In genomic region chr10:60373937-60374578, GRCm38 (mm10) we compare ENCODE assay signal across 8 mouse cellular contexts. TPM values are rescaled to one million over a fixed set of nuclear protein-coding genes. Genes with fewer than 3 reads are reported as not detected.
DNase-seq lines count a peak whose midpoint lies in the region; ATAC-seq lines count a peak whose summit lies in the region.

No protein-coding gene starts in this region.

- no peaks in the 10 kb centered on the region for H3K9me3 ChIP-seq in embryonic facial prominence, embryonic 12.5 days

- peak; percentile 24 for DNase-seq in gastrocnemius, adult 18-20 months (ENCODE audit: low spot score)
- DNase-seq in gastrocnemius, postnatal 4 days (ENCODE audit: low spot score in 2 of 2), result no peak
- peak; percentile 50 to 63 for DNase-seq in kidney, adult 8-10 months
- peak; percentile 78 for DNase-seq in lung, postnatal 36 days
- DNase-seq in thymus, postnatal 0 days (ENCODE audit: low spot score), result no peak
- no peak for DNase-seq in thymus, postnatal 36 days
- no peak for DNase-seq in left cerebral cortex, adult 11 months (ENCODE audit: low spot score)

- no peak overlapping the region for H3K4me2 ChIP-seq in embryonic facial prominence, embryonic 12.5 days (replicated peaks)

- 31% methylated on average over 8 of the region's 8 CpGs for WGBS in embryonic facial prominence, embryonic 12.5 days

- no peak for ATAC-seq in embryonic facial prominence, embryonic 12.5 days (ENCODE audit: insufficient number of reproducible peaks, insufficient read depth, low FRiP score, low TSS enrichment)

- no peak overlapping the region for H3K9ac ChIP-seq in embryonic facial prominence, embryonic 12.5 days

- 0 out of 2 replicates have a peak overlapping the region, but pooled peaks have one; percentile 14 for H3K27ac ChIP-seq in embryonic facial prominence, embryonic 12.5 days

- no peaks in the 10 kb centered on the region for H3K27me3 ChIP-seq in embryonic facial prominence, embryonic 12.5 days

- H3K4me3 ChIP-seq in embryonic facial prominence, embryonic 12.5 days, result no peak overlapping the region

- no peaks in the 10 kb centered on the region for H3K36me3 ChIP-seq in embryonic facial prominence, embryonic 12.5 days

- peaks cover 13% of the 10 kb centered on the region for H3K4me1 ChIP-seq in embryonic facial prominence, embryonic 12.5 days

RNA-seq across cellular contexts. Expression of gene Gm17455, which starts 25.5 kb away (rescaled TPM):
- total RNA-seq in gastrocnemius, adult 18-20 months (2021), result not detected
- 1 to 10 TPM in 1 of 2 experiments, under 1 TPM in 1; 0.64 to 1.1 TPM for total RNA-seq in gastrocnemius, postnatal 4 days (2021)
- 0.59 and 1.8 TPM in 2 replicates for polyA plus RNA-seq in embryonic facial prominence, embryonic 12.5 days (2016; fragmentation: Nextera tagmentation; extraction: Ambion mirVana)
- 0.31 and 0.52 TPM in 2 replicates for polyA plus RNA-seq in thymus, postnatal 0 days (2015; fragmentation: Nextera tagmentation; extraction: Ambion mirVana)

RNA-seq across cellular contexts. Expression of gene Vsir, which starts 27.4 kb away (rescaled TPM):
- total RNA-seq in gastrocnemius, adult 18-20 months (2021), result 1 to 10 TPM; 3.8 to 4.6 TPM
- total RNA-seq in gastrocnemius, postnatal 4 days (2021), result 10 to 100 TPM; 16.9 to 17.9 TPM
- 1.9 and 2.2 TPM in 2 replicates for polyA plus RNA-seq in embryonic facial prominence, embryonic 12.5 days (2016; fragmentation: Nextera tagmentation; extraction: Ambion mirVana)
- polyA plus RNA-seq in thymus, postnatal 0 days (2015; fragmentation: Nextera tagmentation; extraction: Ambion mirVana), result 14.0 and 15.2 TPM in 2 replicates

Comparison
In these comparisons a context has a peak if more than half of its experiments do, and no peak if none do; other contexts are left out.
1. DNase-seq: peak in gastrocnemius, adult 18-20 months (single experiment), kidney, adult 8-10 months (2 of 2) and lung, postnatal 36 days (single experiment); none in gastrocnemius, postnatal 4 days (0 of 2), thymus, postnatal 0 days (single experiment), thymus, postnatal 36 days (0 of 2) and left cerebral cortex, adult 11 months (single experiment).